Mouse (Mus musculus): ENCODE results near the gene St6galnac6.

DNA sequence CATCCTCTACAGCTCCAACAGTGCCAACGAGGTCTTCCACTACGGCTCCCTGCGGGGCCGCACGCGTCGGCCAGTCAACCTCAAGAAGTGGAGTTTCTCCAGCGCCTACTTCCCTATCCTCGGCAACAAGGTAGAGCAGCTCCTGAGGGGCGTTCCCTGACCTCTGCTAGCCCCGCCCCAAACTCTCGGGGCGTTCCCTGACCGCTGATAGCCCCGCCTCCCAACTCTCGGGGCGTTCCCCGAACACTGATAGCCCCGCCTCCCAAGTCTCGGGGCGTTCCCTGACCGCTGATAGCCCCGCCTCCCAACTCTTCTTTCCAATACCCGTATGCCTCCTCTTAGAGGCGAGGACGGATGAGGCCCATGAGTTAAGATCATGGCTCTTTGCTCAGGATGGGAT lies 12.8 kb downstream of the St6galnac6 start:
- TF ChIP-seq CTCF (IDR thresholded peaks at IDR 0.05; ENCODE audit: low read depth, low read length) (no peak), POLR2A (IDR thresholded peaks at IDR 0.05; ENCODE audit: extremely low read depth, insufficient read depth, low read length) (no peak)

Measured in liver, adult 2 months (tissue).